In genomic region chr15:85652871-85653337, GRCm38 (mm10) we compare ENCODE assay signal across 7 mouse cellular contexts.
DNase-seq lines count a peak whose midpoint lies in the region; ATAC-seq lines count a peak whose summit lies in the region.

No protein-coding gene starts in this region.

- H3K4me1 ChIP-seq in embryonic facial prominence, embryonic 13.5 days = peaks cover 69% of the 10 kb centered on the region

- WGBS in embryonic facial prominence, embryonic 13.5 days = 60% methylated on average over 9 of the region's 9 CpGs

- peak overlapping the region; percentile 75 for H3K4me2 ChIP-seq in embryonic facial prominence, embryonic 13.5 days

- H3K27ac ChIP-seq in embryonic facial prominence, embryonic 13.5 days = peak overlapping the region; percentile 99

- peak; percentile 66 to 74 for DNase-seq in left cerebral cortex, postnatal 10 days (ENCODE audit: extremely low spot score in 1 of 2, low spot score in 2 of 2)
- no peak for DNase-seq in left cerebral cortex, adult 8-10 months (ENCODE audit: low spot score in 2 of 2)
- DNase-seq in brain, adult 2 months (ENCODE audit: low read depth, low spot score) = peak; percentile 71
- peak; percentile 64 for DNase-seq in kidney, postnatal 10 days
- peak; percentile 56 for DNase-seq in right cerebral cortex, postnatal 14 days
- no peak for DNase-seq in adipocyte (ENCODE audit: low spot score)

- intact Hi-C loops in left cerebral cortex, postnatal 10 days (cut with DNase I) = no loop called here

- peak overlapping the region; percentile 47 for H3K4me3 ChIP-seq in embryonic facial prominence, embryonic 13.5 days

- peak overlapping the region; percentile 85 for H3K9ac ChIP-seq in embryonic facial prominence, embryonic 13.5 days

- peaks cover 10% of the 10 kb centered on the region for H3K27me3 ChIP-seq in embryonic facial prominence, embryonic 13.5 days

- 0 out of 2 replicates have a peak, but pooled peaks cover 6% of the 10 kb centered on the region for H3K36me3 ChIP-seq in embryonic facial prominence, embryonic 13.5 days

- no peaks in the 10 kb centered on the region for H3K9me3 ChIP-seq in embryonic facial prominence, embryonic 13.5 days

- no peak for ATAC-seq in embryonic facial prominence, embryonic 13.5 days (ENCODE audit: insufficient number of reproducible peaks, insufficient read depth, low FRiP score, low TSS enrichment, low read depth)

Comparison
In these comparisons a context has a peak if more than half of its experiments do, and no peak if none do; other contexts are left out.
1. DNase-seq: peak in left cerebral cortex, postnatal 10 days (2 of 2), brain, adult 2 months (single experiment), kidney, postnatal 10 days (single experiment) and right cerebral cortex, postnatal 14 days (single experiment); none in left cerebral cortex, adult 8-10 months (0 of 2) and adipocyte (single experiment).